Mouse (Mus musculus) left cerebral cortex, adult 11 months (tissue): ENCODE measurements around the gene Tspan31.

ENCODE experiments used
- DNase-seq: peaks from one replicate; pipeline ENCODE4 v3.0.0; 2022; ENCODE audit warnings: low spot score

Gene Tspan31

DNA sequence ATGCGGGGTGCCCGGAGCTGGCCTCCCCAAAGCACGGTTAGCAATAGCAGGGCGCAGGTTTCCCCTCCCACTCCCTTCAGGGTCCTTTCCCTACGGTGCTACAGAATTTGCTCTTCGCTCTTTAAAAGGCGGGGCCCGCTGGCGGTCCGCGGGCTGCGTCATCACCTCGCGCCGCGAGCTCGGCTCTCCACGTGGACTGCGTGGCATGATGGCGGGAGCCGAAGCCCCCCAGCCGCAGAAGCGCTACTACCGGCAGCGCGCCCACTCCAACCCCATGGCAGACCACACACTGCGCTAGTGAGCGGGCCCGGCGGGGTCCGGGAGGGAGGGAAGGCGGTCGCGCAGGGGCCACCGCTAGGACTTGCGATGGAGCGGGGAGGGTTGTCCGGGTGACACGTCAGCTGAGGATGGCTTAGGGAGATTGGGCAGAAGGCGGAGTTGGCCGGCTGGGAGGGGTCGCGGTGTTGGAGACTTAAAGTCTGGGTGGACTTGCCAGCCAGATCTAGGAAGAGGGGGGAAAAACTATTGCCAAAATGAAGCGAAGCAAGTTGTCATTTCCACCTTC is 28.2 kb downstream of the Tspan31 start:
- DNase-seq = peak; percentile 84

DNA sequence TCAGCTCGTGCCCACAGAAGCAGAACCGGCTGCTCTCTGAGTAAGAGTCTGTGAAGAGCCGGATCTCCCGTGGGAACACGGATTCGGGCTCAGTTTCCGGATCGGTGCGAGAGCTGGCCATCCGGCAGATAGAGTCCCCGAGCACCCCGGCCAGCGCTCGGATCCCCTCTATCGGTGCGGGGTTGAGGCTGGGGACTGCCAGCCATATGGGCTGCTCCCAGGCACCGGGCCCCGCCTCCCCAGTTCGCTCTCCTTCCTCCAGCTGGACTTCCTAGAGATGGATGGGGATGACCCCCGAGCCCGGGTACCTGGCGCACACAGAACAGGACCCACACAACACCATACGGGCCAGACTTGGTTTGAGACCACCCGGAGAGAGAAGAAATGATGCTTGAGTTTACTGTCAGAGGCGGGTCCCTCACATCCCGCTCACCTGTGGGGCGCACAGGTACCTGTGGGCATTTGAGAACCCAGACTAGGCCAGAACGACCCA is 28.7 kb downstream of the Tspan31 start, which contains the start of the genes Mettl1 and Eef1akmt3:
Gene Mettl1, plus strand, starts transcription at position 141 of the 493 bp plus-strand sequence.
Gene Eef1akmt3, minus strand, starts transcription at position 240 of the 493 bp plus-strand sequence.
- no peak for DNase-seq

DNA sequence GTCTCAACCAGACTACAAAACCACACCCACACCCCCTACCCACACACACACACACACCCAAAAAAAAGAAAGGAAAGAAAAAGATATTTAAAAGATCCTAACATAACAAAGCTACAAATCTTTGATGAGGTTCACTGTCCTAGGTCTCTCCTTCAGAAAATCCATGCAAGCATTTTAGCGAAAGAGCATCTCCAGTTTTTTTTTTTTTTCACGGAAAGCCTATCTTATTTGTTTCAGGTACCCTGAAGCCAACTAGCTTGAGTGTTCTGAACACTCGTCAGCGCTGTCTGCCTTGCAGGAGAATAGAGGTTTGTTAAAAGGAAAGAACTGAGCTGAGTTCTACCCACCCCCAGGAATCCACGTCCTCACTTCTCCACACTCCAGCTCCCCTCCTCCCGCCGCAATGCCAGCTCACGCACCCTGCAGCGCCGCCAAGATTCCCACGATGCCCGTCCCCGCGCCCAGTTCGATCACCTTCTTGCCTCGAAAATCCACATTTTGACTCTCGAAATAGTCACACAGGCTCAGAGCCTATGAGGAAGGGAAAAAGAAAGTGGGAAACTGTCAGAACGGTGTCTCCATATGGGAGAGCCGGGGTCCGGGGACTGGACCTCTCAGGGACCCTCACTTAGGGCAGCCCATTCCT is 29.4 kb downstream of the Tspan31 start:
- no peak for DNase-seq

DNA sequence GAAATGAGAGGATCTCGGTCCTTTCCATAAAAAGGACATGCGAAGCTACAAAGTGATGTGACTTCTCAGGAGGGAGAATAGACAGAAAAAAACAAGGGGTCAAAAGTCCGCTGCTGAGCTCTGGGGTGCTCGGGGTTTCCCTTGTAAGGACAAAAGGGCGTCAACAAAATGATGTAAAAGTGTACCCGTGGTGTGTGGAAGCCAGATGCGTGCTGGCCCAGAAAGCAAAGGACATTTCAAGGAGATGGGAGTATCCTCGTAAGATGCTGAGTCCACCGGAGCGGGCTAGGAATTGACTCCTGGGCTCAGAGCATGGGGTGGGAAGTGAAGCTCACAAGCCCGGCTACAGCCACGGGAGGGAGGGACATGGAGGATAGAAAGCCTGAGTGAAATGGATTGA is 32.4 kb downstream of the Tspan31 start:
- DNase-seq = no peak

DNA sequence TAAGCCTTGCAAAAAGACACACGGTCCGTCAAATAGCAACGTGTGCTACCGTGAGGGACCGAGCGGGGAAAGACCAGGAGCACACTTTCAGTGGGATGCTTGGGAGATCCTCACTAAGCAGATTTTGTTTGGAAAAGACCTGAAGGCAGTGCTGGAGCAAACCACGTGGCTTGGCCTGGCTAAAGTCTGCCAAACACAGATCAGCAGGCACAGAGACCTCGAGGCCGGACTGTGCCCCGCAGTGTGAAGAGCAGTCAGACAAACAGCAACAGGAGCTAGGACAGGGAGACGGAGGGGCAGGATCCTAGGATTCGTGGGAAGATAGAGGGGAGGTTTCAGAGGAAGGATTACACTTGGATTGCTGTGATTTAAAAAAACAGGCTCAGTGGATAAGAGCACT is 33.8 kb downstream of the Tspan31 start:
- no peak for DNase-seq

DNA sequence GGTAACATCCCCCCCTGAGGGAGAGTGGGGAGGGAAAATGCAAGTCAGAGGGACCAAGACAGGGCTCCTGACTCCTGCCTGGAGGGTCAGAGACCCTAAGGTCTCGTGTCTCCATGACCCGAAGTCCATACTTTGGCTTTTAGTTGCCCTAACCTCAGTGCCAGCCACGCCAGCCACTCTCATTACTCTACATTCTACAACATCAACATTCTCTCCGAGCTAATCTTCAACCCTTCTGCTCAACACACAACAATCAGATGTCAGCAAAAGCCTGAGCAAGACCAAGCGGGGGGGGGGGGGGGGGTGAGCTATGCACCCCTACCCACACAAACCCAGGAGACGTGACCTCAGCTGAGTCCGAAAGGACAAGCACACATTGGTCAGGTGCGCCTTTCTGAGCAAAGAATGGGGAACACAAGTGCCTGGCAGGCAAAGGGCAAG is 36.7 kb downstream of the Tspan31 start:
- DNase-seq = no peak

DNA sequence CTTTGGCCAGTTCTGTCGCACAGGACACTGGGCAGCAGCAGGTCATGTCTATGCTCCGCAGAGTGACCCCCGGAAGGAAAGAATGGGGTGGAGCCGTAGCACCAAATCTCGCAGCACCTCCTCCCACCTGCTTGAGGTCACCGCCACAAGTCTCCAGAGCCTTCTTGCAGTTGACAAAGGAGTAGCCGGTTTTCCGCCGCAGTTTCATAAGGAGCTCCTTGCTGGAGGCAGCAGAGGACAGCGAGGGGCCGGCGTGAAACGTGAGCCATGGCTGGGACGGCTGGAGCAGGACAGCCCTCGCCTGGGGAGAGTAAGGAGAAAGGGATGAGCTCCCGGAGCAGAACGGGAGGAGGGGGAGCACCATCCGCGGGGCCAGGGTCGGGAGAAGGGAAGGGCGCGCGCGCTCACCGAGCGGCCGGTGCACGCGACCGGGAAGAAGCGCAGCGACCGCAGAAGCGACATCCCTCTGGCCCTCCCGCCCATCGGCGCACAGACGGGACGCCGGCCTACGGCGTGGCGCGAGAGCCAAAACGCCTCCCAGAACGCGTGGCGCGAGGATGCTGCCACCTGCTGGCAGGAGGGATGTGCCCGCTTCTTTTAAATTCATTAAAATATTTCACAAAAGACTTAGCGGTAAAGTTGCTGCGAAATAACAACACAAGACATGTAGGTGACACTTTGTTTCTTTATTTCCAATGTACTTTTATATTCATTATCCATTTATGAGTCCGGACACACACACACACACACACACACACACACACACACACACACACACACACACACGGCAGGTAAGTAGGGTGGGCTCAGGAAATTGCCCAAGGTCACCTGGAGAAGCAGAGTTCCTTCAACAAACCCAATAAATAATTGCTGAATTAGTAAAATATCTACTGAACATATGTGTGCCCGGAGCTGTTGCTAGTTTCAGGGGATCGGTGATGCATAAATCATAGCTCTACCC is 39.4 kb downstream of the Tspan31 start, which contains the start of gene Tsfm:
Gene Tsfm, minus strand, starts transcription at position 505 of the 961 bp plus-strand sequence.
- peak; percentile 67 for DNase-seq

DNA sequence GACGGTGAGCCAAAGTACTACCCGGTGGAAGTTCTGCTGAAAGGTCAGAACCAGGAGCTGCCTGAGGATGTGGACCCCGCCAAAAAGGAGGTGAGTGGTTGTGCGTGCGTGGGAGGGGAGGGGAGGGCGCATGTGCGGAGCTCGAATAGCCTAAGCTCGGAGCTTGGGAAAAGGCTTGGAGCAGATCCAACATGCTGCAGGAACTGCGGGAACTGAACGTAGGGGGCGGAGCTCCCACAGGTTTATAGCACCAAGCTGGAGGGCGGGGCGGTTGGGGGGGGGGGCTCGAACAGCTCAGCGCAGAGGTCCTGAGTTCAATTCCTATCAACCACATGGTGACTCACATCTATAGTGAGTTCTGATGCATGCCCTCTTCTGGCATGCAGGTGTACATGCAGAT is 51.6 kb downstream of the Tspan31 start:
- DNase-seq = no peak
